Mouse (Mus musculus) bone marrow, adult 2 months (tissue): ENCODE results near the gene Mobp.

ENCODE experiments used
- CTCF ChIP-seq: fragments of 200-500 bp; IDR thresholded peaks from 2 replicates; pipeline ENCODE4 v1.5.1; 2011; ENCODE audit warnings: low read length, control low read depth; ENCODE audit not compliant: control insufficient read depth, insufficient read depth
- POLR2A ChIP-seq: fragments of 200-500 bp; IDR thresholded peaks from 2 replicates; pipeline ENCODE4 v1.6.1; 2011; ENCODE audit warnings: low read depth, mild to moderate bottlenecking, control low read depth, low read length, borderline replicate concordance; ENCODE audit not compliant: control insufficient read depth

GRCm38 (mm10) chr9:120167826-120168225, 18.3 kb downstream of the Mobp start:
- TF ChIP-seq POLR2A (no peak), CTCF (no peak)
